Mouse (Mus musculus) brain, embryonic 14.5 days (tissue): ENCODE data around the gene 0610037L13Rik. TPM values are rescaled to one million over a fixed set of nuclear protein-coding genes. Genes with fewer than 3 reads are reported as not detected.

Source experiments
- DNase-seq: peaks from one replicate; pipeline ENCODE4 v3.0.0-alpha.2; 2011; ENCODE audit warnings: low read depth
- CTCF ChIP-seq: fragments of 200-500 bp; IDR thresholded peaks from 2 replicates; pipeline ENCODE4 v1.5.1; 2012; ENCODE audit warnings: inconsistent platforms, mild to moderate bottlenecking, moderate library complexity, borderline replicate concordance; ENCODE audit not compliant: insufficient read depth, insufficient read length; ENCODE audit errors: extremely low read depth
- POLR2A ChIP-seq: fragments of 200-500 bp; IDR thresholded peaks from 2 replicates; pipeline ENCODE4 v1.6.1; 2012; ENCODE audit warnings: mild to moderate bottlenecking, inconsistent platforms, borderline replicate concordance; ENCODE audit not compliant: poor library complexity, insufficient read depth, insufficient read length, severe bottlenecking; ENCODE audit errors: extremely low read depth
- polyA plus RNA-seq: library from polyadenylated mRNA; depleted of rRNA; stranded (reverse); fragments of >200 nt; gene quantifications from 2 replicates; pipeline ENCODE4 v1.2.3, GENCODE M21; 2012

0610037L13Rik gene
- polyA plus RNA-seq, 1 experiment: 91.0 TPM

GRCm38 (mm10) chr4:107879254-107880050 lies 10.2 kb upstream of the 0610037L13Rik start, which contains the start of gene Magoh:
Gene Magoh, plus strand, starts transcription at chr4:107879755.
- TF ChIP-seq CTCF: no peak
- peak; percentile 40; the same call in 1 of the 2 replicates for TF ChIP-seq POLR2A
- peak; percentile 99 for DNase-seq

- no peak for DNase-seq
- TF ChIP-seq POLR2A: no peak
- no peak for TF ChIP-seq CTCF
These were observed 8.0 kb upstream of the 0610037L13Rik start for GRCm38 (mm10) chr4:107881631-107882030.

GRCm38 (mm10) chr4:107886371-107886770 lies 3.2 kb upstream of the 0610037L13Rik start:
- TF ChIP-seq POLR2A (no peak), CTCF (no peak)

GRCm38 (mm10) chr4:107889385-107889730 lies 255 bp upstream of the 0610037L13Rik start:
- DNase-seq: no peak
- no peak for TF ChIP-seq CTCF
- no peak for TF ChIP-seq POLR2A

More at GRCm38 (mm10) chr4:107886371-107886770, 3.2 kb upstream of the 0610037L13Rik start:
- no peak for DNase-seq

- TF ChIP-seq POLR2A (no peak), CTCF (peak; percentile 19; the same call in 1 of the 2 replicates)
- peak; percentile 43 for DNase-seq
These were observed 3.0 kb downstream of the 0610037L13Rik start for GRCm38 (mm10) chr4:107892663-107893062.

GRCm38 (mm10) chr4:107899211-107899927 lies 9.8 kb downstream of the 0610037L13Rik start:
- TF ChIP-seq POLR2A: no peak
- no peak for TF ChIP-seq CTCF

GRCm38 (mm10) chr4:107900206-107900605 lies 10.6 kb downstream of the 0610037L13Rik start:
- TF ChIP-seq POLR2A: no peak
- TF ChIP-seq CTCF: no peak
- DNase-seq: no peak

More at GRCm38 (mm10) chr4:107899211-107899927, 9.8 kb downstream of the 0610037L13Rik start:
- DNase-seq: no peak

- DNase-seq: no peak
- no peak for TF ChIP-seq CTCF
- TF ChIP-seq POLR2A: no peak
These were observed 14.6 kb downstream of the 0610037L13Rik start for GRCm38 (mm10) chr4:107904252-107904651.

- TF ChIP-seq CTCF (no peak), POLR2A (no peak)
- no peak for DNase-seq
These were observed 16.9 kb downstream of the 0610037L13Rik start for GRCm38 (mm10) chr4:107906561-107906960.

GRCm38 (mm10) chr4:107910020-107910419 lies 20.4 kb downstream of the 0610037L13Rik start:
- TF ChIP-seq CTCF: no peak
- no peak for TF ChIP-seq POLR2A
- DNase-seq: no peak

GRCm38 (mm10) chr4:107920336-107920735 lies 30.7 kb downstream of the 0610037L13Rik start:
- no peak for TF ChIP-seq CTCF
- no peak for TF ChIP-seq POLR2A
- no peak for DNase-seq
